Mouse (Mus musculus): ENCODE measurements around the gene Rnf135.

- TF ChIP-seq CTCF (IDR thresholded peaks at IDR 0.05; ENCODE audit: low read depth, low read length) (no peak), POLR2AphosphoS5 (IDR thresholded peaks at IDR 0.05; ENCODE audit: insufficient replicate concordance, low read depth, low read length) (no peak), GATA1 (IDR thresholded peaks at IDR 0.05; ENCODE audit: borderline replicate concordance, low read length) (no peak), TAL1 (conservative IDR thresholded peaks at IDR 0.05; ENCODE audit: low read depth, low read length) (no peak)
Measured at GRCm38 (mm10) chr11:80169629-80170028, 14.0 kb upstream of the Rnf135 start.

Data from G1E (cell line).